Mouse (Mus musculus): ENCODE measurements around the gene Fnip2. TPM values are rescaled to one million over a fixed set of nuclear protein-coding genes. Genes with fewer than 3 reads are reported as not detected.

Gene Fnip2
- polyA plus RNA-seq, 1 experiment from 2014 or later = 0.90 TPM

GRCm38 (mm10) chr3:79531581-79532271, 35.9 kb downstream of the Fnip2 start:
- no peak for DNase-seq (ENCODE audit: low spot score)

DNA sequence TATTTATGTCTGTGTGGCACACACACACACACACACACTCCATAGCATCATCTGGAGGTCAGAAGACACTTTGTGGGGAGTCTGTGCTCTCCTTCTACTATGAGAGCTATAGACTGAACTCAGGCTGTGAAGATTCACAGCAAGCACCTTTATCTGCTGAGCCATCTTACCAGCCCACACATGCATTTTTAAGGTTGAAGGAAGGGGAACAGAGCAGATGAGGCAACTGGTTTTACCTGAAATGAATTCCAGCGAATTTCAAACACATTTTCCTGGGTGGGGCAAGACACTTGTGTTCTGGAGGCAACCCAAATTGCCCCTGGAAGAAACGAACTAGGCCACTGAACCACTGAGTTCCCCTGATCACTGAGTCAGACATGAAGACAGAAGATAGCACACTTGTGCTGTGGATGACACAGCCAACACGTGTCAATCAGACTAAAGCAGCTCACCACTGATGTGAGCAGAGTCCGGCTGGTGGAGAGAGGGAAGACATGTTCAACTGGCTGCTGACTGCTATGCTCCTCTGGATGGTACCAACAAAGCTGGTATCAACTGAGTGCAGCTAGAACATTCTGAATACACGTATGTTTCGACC, 38.0 kb downstream of the Fnip2 start:
- DNase-seq (ENCODE audit: low spot score) = no peak

- no peak for DNase-seq (ENCODE audit: low spot score)
These were observed 39.1 kb downstream of the Fnip2 start for GRCm38 (mm10) chr3:79528451-79528850.

GRCm38 (mm10) chr3:79527921-79528320, 39.7 kb downstream of the Fnip2 start:
- DNase-seq (ENCODE audit: low spot score) = no peak

GRCm38 (mm10) chr3:79527521-79527920, 40.1 kb downstream of the Fnip2 start:
- no peak for DNase-seq (ENCODE audit: low spot score)

- no peak for DNase-seq (ENCODE audit: low spot score)
These were observed 44.2 kb downstream of the Fnip2 start for GRCm38 (mm10) chr3:79523349-79523748.

GRCm38 (mm10) chr3:79519862-79520261, 47.7 kb downstream of the Fnip2 start:
- DNase-seq (ENCODE audit: low spot score) = no peak

GRCm38 (mm10) chr3:79518761-79519527, 48.7 kb downstream of the Fnip2 start:
- DNase-seq (ENCODE audit: low spot score) = no peak

DNA sequence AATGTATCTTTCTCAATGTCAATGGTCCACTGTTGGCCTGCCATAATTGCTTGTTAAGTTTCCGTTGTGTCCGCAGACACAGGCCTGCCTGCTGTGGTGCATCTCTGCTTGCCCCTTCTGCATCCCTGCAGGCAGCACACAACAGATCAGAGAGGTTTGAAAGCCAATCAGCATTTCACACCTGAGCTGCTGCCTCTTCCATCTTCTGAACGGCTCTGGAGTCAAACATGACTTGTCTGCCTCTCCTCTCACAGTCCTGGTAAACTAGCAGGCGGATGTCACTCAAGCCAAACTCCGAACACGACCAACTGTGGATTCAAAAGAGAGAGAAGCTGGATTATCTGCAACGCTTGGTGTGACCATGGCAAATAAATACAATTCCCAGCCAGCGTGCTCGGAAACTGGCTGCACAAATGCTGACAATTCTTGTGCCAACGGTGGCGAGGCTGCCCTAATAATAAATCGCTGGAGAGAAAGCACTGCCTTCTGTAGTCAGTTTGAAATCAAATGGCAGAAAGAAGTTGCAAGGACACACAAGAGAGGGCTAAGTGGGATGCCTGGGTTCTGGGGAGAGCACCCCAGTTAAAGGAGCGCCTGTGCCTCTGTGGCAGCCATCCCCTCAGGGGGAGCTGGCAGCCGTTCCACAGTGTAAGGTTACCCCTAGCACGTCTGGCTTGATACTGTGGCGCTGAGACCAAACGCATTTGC, 49.6 kb downstream of the Fnip2 start:
- DNase-seq (ENCODE audit: low spot score) = no peak

DNA sequence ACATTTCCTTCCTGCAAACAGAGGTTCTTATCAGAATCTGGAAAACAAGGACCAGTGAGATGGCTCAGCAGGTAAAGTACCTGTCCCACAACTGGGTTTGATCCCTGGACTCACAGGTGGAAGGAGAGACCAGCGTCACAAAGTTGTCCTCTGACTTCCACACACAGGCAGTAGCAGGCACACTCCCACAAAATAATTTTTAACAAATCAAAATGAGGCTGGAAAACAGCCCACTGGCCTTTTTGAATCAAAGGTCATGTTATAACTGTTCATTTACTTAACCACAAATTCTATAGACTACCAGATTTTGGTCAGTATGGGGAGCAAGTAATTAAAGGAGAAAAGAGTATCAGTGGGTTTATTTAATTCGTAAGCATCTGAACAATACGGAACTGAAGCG, 50.6 kb downstream of the Fnip2 start:
- DNase-seq (ENCODE audit: low spot score) = no peak

- no peak for DNase-seq (ENCODE audit: low spot score)
These were observed 51.3 kb downstream of the Fnip2 start for GRCm38 (mm10) chr3:79516099-79516920.

DNA sequence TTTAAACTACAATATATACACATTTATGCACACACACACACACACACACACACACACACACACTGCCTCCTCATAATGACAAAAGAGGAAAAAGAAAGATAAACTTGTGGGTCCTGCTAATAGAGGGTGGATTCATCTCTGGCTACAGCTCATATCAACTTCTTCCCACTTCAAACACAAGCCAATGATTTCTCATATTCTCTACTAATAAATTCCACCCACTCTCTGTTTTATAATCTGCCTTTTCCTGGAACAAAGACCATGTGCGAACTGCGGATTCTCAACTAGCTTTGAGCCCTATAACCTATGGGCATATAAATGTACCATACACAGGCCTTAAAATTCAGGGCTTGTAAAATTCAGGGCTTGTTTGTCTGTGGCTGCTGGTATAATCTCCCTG, 53.3 kb downstream of the Fnip2 start:
- no peak for DNase-seq (ENCODE audit: low spot score)

DNA sequence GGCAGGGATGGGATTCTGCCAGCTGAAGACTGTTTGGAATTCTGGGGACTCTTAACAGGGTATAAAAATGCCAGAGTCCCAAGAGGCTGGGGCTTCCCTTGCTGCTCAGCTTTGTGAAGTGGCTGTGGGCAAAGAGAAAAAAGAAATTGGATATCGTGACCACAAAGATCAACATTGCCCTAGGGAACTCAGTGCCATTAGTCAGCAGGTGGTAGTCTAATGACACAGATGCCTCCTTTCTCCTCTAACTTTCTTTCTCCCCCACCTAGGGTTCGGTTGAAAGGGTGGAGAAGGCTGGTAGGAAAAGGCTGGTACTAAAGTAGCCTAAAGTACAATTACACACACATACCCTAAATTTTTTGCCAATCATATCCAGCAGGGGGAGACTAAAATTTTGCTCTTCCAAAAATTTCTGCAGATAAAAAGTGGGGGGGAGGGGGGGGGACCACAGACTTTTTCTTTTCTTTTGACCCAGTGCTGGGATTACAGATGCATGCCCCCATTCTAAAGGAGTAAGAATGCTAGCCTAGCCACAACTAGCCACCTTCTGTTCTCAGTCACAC, 66.3 kb downstream of the Fnip2 start:
- DNase-seq (ENCODE audit: low spot score) = no peak

- DNase-seq (ENCODE audit: low spot score) = no peak
These were observed 67.3 kb downstream of the Fnip2 start for GRCm38 (mm10) chr3:79500279-79500678.

GRCm38 (mm10) chr3:79496668-79497067, 70.9 kb downstream of the Fnip2 start:
- DNase-seq (ENCODE audit: low spot score) = no peak

DNA sequence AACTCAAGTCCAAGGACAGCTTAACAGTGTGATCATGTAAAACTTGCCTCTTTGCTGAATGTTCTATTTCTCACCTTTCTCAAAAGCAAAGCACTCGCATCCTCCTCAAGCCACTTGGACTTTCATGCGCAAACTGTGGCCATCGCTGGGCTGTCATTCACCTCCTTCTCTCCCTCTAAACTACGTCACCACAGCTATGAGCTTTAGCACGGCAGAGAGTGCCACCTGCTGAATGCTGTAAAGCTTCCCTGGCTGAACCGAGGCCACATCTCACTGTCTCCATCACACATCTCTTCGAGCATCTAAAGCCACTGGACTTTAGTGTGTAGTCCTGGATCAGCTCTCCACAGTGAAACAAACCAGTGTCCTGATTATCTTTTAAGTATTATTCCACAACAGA, 72.4 kb downstream of the Fnip2 start:
- DNase-seq (ENCODE audit: low spot score) = no peak

GRCm38 (mm10) chr3:79494028-79494427, 73.6 kb downstream of the Fnip2 start:
- no peak for DNase-seq (ENCODE audit: low spot score)

- no peak for DNase-seq (ENCODE audit: low spot score)
These were observed 74.5 kb downstream of the Fnip2 start for GRCm38 (mm10) chr3:79493064-79493463.

GRCm38 (mm10) chr3:79491614-79492013, 76.0 kb downstream of the Fnip2 start:
- DNase-seq (ENCODE audit: low spot score) = no peak

DNA sequence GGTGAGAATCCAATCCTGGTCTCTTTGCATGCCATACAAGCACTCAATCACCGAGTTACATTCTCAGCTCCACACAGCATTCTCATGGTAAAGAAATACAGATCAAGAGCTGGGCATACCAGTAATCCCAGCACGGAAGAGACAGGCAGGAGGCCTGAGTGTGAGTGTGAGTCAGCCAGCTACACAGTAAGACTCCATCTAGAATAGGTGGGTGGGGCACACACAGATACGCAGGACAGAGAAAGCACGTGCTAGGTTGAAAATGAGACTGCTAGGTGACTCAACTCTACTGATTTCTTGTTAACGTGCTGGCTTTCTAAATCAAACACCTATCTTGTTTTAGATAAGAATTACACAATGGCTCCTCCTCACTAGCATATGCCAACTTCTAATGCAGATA, 77.5 kb downstream of the Fnip2 start:
- no peak for DNase-seq (ENCODE audit: low spot score)

DNA sequence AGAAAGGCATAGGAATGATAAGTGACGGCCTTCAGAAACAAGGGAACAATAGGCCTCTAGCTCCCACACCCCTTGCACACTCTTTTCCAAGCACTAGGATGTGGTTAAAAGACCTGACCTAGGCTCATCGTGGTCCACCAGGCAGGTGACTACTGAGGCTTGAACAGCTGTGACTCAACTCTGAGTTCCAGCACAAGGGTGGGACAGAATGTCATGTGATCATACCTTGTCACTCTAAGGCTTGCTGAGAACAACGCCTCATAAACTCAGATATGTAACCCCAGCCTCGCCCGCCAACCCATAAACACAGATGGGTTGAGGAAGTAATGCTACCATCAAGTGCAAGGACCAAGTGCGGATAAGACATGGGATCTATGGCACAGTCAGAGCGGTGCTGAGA, 79.6 kb downstream of the Fnip2 start:
- DNase-seq (ENCODE audit: low spot score) = no peak
